Mouse (Mus musculus) CH12.LX (cell line): ENCODE measurements around the gene Il11.

Experiments used
- CTCF ChIP-seq, 2 experiments: IDR thresholded peaks in 1 of 2; conservative IDR thresholded peaks in 1 of 2; 2 replicates each; pipeline ENCODE4 v1.5.1; 2011 to 2012; ENCODE audit warnings: low read depth in 2 of 2, low read length in 2 of 2, improper control_type of control experiment in 1 of 2, inconsistent platforms in 1 of 2, mild to moderate bottlenecking in 1 of 2, moderate library complexity in 1 of 2
- E2F4 ChIP-seq: IDR thresholded peaks from 2 replicates; pipeline ENCODE4 v1.6.1; 2011; ENCODE audit warnings: low read depth, low read length, improper control_type of control experiment; ENCODE audit not compliant: insufficient replicate concordance
- EP300 ChIP-seq: IDR thresholded peaks from 2 replicates; pipeline ENCODE4 v1.6.1; 2011; ENCODE audit warnings: low read length, improper control_type of control experiment
- HCFC1 ChIP-seq: IDR thresholded peaks from 2 replicates; pipeline ENCODE4 v1.6.1; 2012; ENCODE audit warnings: low read depth, mild to moderate bottlenecking, inconsistent platforms, low read length, improper control_type of control experiment
- MAFK ChIP-seq: IDR thresholded peaks from 2 replicates; pipeline ENCODE4 v1.6.1; 2011; ENCODE audit warnings: low read length, improper control_type of control experiment; ENCODE audit not compliant: insufficient replicate concordance
- MEF2A ChIP-seq: IDR thresholded peaks from 2 replicates; pipeline ENCODE4 v1.6.1; 2014; ENCODE audit warnings: low read depth, mild to moderate bottlenecking, inconsistent platforms, low read length, improper control_type of control experiment, borderline replicate concordance
- MYC ChIP-seq: IDR thresholded peaks from 2 replicates; pipeline ENCODE4 v1.6.1; 2011; ENCODE audit warnings: low read depth, mild to moderate bottlenecking, improper control_type of control experiment, low read length
- POLR2A ChIP-seq: IDR thresholded peaks from 2 replicates; pipeline ENCODE4 v1.6.1; 2011; ENCODE audit warnings: low read depth, mild to moderate bottlenecking, improper control_type of control experiment, low read length
- RAD21 ChIP-seq: IDR thresholded peaks from 2 replicates; pipeline ENCODE4 v1.6.1; 2011; ENCODE audit warnings: low read depth, mild to moderate bottlenecking, low read length, improper control_type of control experiment, moderate library complexity
- SMC3 ChIP-seq: IDR thresholded peaks from 2 replicates; pipeline ENCODE4 v1.6.1; 2011; ENCODE audit warnings: low read depth, low read length, improper control_type of control experiment
- TCF12 ChIP-seq: IDR thresholded peaks from 2 replicates; pipeline ENCODE4 v1.6.1; 2014; ENCODE audit warnings: low read depth, mild to moderate bottlenecking, inconsistent platforms, low read length, improper control_type of control experiment
- ZMIZ1 ChIP-seq: IDR thresholded peaks from 2 replicates; pipeline ENCODE4 v1.6.1; 2012; ENCODE audit warnings: low read depth, mild to moderate bottlenecking, inconsistent platforms, low read length, improper control_type of control experiment

DNA sequence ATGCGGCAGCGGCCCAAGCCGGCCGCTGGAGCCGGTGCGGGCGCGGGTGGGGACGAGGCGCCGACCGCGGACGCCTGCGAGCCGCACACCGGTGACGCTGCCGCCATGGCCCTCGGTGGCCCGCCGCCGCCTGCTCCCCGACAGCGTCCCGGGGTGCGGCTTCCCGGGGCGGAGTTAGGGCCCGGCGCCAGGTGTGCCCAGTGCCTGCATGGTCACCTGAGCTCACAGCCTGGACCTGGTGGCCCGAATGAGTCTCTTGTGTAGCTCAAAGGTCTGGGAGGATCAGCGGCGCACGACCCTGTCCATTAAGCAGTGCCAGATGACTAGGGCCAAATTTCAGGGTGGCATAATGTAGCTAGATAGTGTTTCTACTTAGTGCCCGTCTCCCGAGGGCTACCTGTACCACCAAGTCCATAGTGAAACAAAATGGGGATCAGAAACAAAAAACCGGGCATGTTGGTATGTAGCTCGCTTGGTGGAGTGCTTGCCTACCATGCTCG, 6.8 kb upstream of the Il11 start, which contains the start of gene Tmem238:
- no peak for TF ChIP-seq EP300
- TF ChIP-seq MAFK, result no peak
- no peak for TF ChIP-seq MYC
- TF ChIP-seq ZMIZ1, result no peak
- no peak for TF ChIP-seq HCFC1
- no peak for TF ChIP-seq CTCF (conservative IDR thresholded peaks at IDR 0.05 in 1 of 2, IDR thresholded peaks at IDR 0.05 in 1 of 2; ENCODE audit: low read depth in 2 of 2, low read length in 2 of 2)
- TF ChIP-seq E2F4, result no peak
- no peak for TF ChIP-seq SMC3
- no peak; the same call in 1 of the 2 replicates for TF ChIP-seq POLR2A
- TF ChIP-seq MEF2A, result no peak
- no peak for TF ChIP-seq TCF12
- no peak for TF ChIP-seq RAD21
